In genomic region chr14:80844550-80844949, GRCm38 (mm10) we compare ENCODE assay signal across 14 mouse cellular contexts.
"Had no signal": no experiment of that assay in that cellular context is flagged by ENCODE, and none has a peak within 500 bp of the region (broad histone marks: within the 10 kb centered on the region; RNA-seq: fewer than 3 reads in every experiment).

No protein-coding gene starts in this region.

- H3K9me3 ChIP-seq: liver, embryonic 13.5 days; midbrain, embryonic 13.5 days; stomach, embryonic 15.5 days had no signal

- ATAC-seq: intestine, embryonic 16.5 days had no signal

- DNase-seq: kidney, adult 18-20 months; kidney, adult 9 months; kidney, postnatal 14 days; kidney, postnatal 4 days; liver, embryonic 13.5 days; lung, adult 2 months; lung, postnatal 14 days; lung, postnatal 4 days; right cerebral cortex, postnatal 25 days; spleen, adult 18-20 months; thymus, postnatal 25 days had no signal

- H3K9ac ChIP-seq: liver, embryonic 13.5 days; midbrain, embryonic 13.5 days; stomach, embryonic 15.5 days had no signal

- H3K4me1 ChIP-seq: liver, embryonic 13.5 days; stomach, embryonic 15.5 days had no signal

- H3K4me2 ChIP-seq: liver, embryonic 13.5 days; midbrain, embryonic 13.5 days; stomach, embryonic 15.5 days had no signal

- H3K36me3 ChIP-seq: liver, embryonic 13.5 days; midbrain, embryonic 13.5 days; stomach, embryonic 15.5 days had no signal

- H3K27ac ChIP-seq: liver, embryonic 13.5 days; midbrain, embryonic 13.5 days; stomach, embryonic 15.5 days had no signal

- H3K4me3 ChIP-seq: liver, embryonic 13.5 days; midbrain, embryonic 13.5 days; stomach, embryonic 15.5 days had no signal

- H3K27me3 ChIP-seq: liver, embryonic 13.5 days; midbrain, embryonic 13.5 days; stomach, embryonic 15.5 days had no signal
